Mouse (Mus musculus): ENCODE results near the gene Irgm1.

DNA sequence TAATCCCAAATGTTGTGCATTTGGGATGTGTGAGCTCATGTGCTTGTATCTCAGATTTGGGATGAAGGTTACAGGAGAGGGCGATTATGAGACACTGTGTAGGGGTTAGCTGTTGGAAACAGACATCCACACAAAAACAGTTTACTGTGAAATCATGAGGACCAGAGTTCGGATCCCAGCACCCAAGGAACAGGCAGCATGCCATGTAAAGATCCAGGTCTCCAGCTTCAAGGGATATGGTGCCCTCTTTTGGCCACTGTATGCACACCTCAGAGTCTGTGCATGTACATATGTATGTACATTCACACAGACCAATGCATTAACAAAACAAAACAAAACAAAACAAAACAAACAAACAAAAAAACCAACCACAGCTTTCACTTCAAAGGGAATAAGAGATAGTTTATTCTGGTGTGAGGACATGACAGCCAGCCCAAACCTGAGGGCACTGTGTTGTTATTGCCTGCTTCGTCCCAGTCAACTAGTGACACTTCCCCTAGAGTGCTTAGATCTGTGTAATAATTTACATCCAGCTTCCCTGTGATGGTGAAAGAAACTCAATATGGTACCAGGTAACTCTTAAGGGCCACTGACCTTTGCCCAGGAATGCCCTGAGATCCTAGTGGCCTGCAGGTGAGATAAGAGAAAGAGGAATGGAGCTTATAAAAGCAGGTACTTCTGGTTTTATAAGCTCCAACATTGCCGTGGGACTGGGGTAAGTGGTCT lies 20.1 kb downstream of the Irgm1 start:
- TF ChIP-seq CTCF (IDR thresholded peaks at IDR 0.05; ENCODE audit: borderline replicate concordance, control insufficient read depth, extremely low read depth, insufficient read depth, low read length, poor library complexity) (no peak), POLR2A (IDR thresholded peaks at IDR 0.05; ENCODE audit: control insufficient read depth, extremely low read depth, insufficient read depth, low read length, poor library complexity) (no peak)

Measured in thymus, adult 2 months (tissue).